In genomic region chr1:155844235-155844634, GRCm38 (mm10) we compare ENCODE assay signal across 21 mouse cellular contexts. TPM values are rescaled to one million over a fixed set of nuclear protein-coding genes. Genes with fewer than 3 reads are reported as not detected.
A peak's percentile ranks its signal among the peaks of the same experiment; 100 is the strongest.
DNase-seq lines count a peak whose midpoint lies in the region; ATAC-seq and TF ChIP-seq lines count a peak whose summit lies in the region.
"Had no signal": no experiment of that assay in that cellular context is flagged by ENCODE, and none has a peak within 500 bp of the region (broad histone marks: within the 10 kb centered on the region; RNA-seq: fewer than 3 reads in every experiment).

No protein-coding gene starts in this region.

- no peak for TF ChIP-seq POLR2A in myocyte (IDR thresholded peaks at IDR 0.05; ENCODE audit: insufficient read length, low read depth)

- no peaks in the 10 kb centered on the region for H3K79me2 ChIP-seq in C2C12 (ENCODE audit: control insufficient read depth, insufficient read depth)
- no peaks in the 10 kb centered on the region for H3K79me2 ChIP-seq in myocyte (ENCODE audit: control insufficient read depth, insufficient read depth)

- H3K36me3 ChIP-seq in heart, postnatal 0 days (replicated peaks; ENCODE audit: control insufficient read depth, insufficient read depth, low read length) = peaks cover 30% of the 10 kb centered on the region
- H3K36me3 ChIP-seq in C2C12 (ENCODE audit: control insufficient read depth, insufficient read depth) = peaks cover 5% of the 10 kb centered on the region
- peaks cover 10% of the 10 kb centered on the region for H3K36me3 ChIP-seq in myocyte (ENCODE audit: control insufficient read depth, insufficient read depth)

- H3K4me2 ChIP-seq in heart, postnatal 0 days (ENCODE audit: low read depth, low read length) = no peak overlapping the region
- peak overlapping the region; percentile 43 for H3K4me2 ChIP-seq in myocyte (ENCODE audit: low read depth)
- H3K4me2 ChIP-seq: embryonic facial prominence, embryonic 15.5 days; forebrain, embryonic 12.5 days; heart, embryonic 11.5 days; hindbrain, embryonic 12.5 days; liver, embryonic 12.5 days; lung, embryonic 14.5 days; midbrain, embryonic 11.5 days had no signal

- no peak for TF ChIP-seq EP300 in heart, postnatal 0 days (IDR thresholded peaks at IDR 0.05; ENCODE audit: low read depth)

- TF ChIP-seq CTCF in heart, postnatal 0 days (IDR thresholded peaks at IDR 0.05; ENCODE audit: low read depth) = no peak
- TF ChIP-seq CTCF in C2C12 (IDR thresholded peaks at IDR 0.05; ENCODE audit: control insufficient read depth, insufficient read depth, insufficient read length) = no peak

- H3ac ChIP-seq in C2C12 (ENCODE audit: control insufficient read depth, insufficient read length, low read depth) (no peak overlapping the region), myocyte (ENCODE audit: control insufficient read depth, insufficient read length) (no peak overlapping the region)

- intact Hi-C loops in heart, postnatal 36 days (cut with DNase I) = no loop called here

- no peaks in the 10 kb centered on the region; the same call in 1 of the 2 replicates for H3K4me1 ChIP-seq in heart, postnatal 0 days (ENCODE audit: control insufficient read depth, insufficient read depth)
- H3K4me1 ChIP-seq: embryonic facial prominence, embryonic 15.5 days; forebrain, embryonic 12.5 days; hindbrain, embryonic 12.5 days had no signal

- no peak overlapping the region for H3K27ac ChIP-seq in heart, postnatal 0 days (ENCODE audit: low read depth)
- H3K27ac ChIP-seq: embryonic facial prominence, embryonic 15.5 days; forebrain, embryonic 12.5 days; hindbrain, embryonic 12.5 days; left cerebral cortex, adult 2 months; liver, embryonic 12.5 days; macrophage had no signal

- H3K4me3 ChIP-seq in heart, postnatal 0 days (ENCODE audit: low read depth, low read length) = no peak overlapping the region
- H3K4me3 ChIP-seq in C2C12 (ENCODE audit: insufficient read depth, poor library complexity, severe bottlenecking) (no peak overlapping the region), myocyte (no peak overlapping the region)
- H3K4me3 ChIP-seq: embryonic facial prominence, embryonic 15.5 days; forebrain, embryonic 12.5 days; hindbrain, embryonic 12.5 days; left cerebral cortex, adult 2 months; liver, embryonic 12.5 days had no signal

- WGBS in heart, postnatal 0 days = 63% methylated on average over 5 of the region's 5 CpGs

- no peaks in the 10 kb centered on the region for H3K79me3 ChIP-seq in C2C12 (ENCODE audit: low read depth)

- H3K9me3 ChIP-seq in heart, postnatal 0 days (replicated peaks; ENCODE audit: control insufficient read depth, low read length) = no peaks in the 10 kb centered on the region
- H3K9me3 ChIP-seq: embryonic facial prominence, embryonic 15.5 days; forebrain, embryonic 12.5 days; hindbrain, embryonic 12.5 days; liver, embryonic 12.5 days had no signal

- DNase-seq in heart, postnatal 0 days (ENCODE audit: low spot score) = peak; percentile 19
- no peak for DNase-seq in heart, postnatal 36 days
- no peak for DNase-seq in frontal cortex, postnatal 14 days (ENCODE audit: low spot score in 2 of 2)
- no peak for DNase-seq in urinary bladder, postnatal 10 days (ENCODE audit: low spot score)
- DNase-seq: cerebellum, adult 8-10 months; gastrocnemius, postnatal 25 days; lung, embryonic 14.5 days; retina, postnatal 1 day; right cerebral cortex, postnatal 4 days had no signal

- ATAC-seq in heart, postnatal 0 days (ENCODE audit: insufficient read depth, low read depth) = 0 out of 2 replicates have a peak, but pooled peaks have one; percentile 17
- ATAC-seq in common myeloid progenitor, adult 5-6 weeks (replicated peaks; ENCODE audit: low read depth, poor library complexity, severe bottlenecking) = peak; percentile 32; the same call in 1 of the 2 replicates
- ATAC-seq: inflammation-experienced regulatory T-cells, adult 6 months; liver, embryonic 12.5 days had no signal

- H3K27me3 ChIP-seq in heart, postnatal 0 days (ENCODE audit: control insufficient read depth, insufficient read depth, low read length) = no peaks in the 10 kb centered on the region
- no peaks in the 10 kb centered on the region for H3K27me3 ChIP-seq in C2C12 (ENCODE audit: control insufficient read depth, insufficient read depth, insufficient read length)
- no peaks in the 10 kb centered on the region for H3K27me3 ChIP-seq in myocyte (ENCODE audit: control insufficient read depth, insufficient read depth, insufficient read length)
- H3K27me3 ChIP-seq: embryonic facial prominence, embryonic 15.5 days; forebrain, embryonic 12.5 days; hindbrain, embryonic 12.5 days; liver, embryonic 12.5 days had no signal

- H3K9ac ChIP-seq in heart, postnatal 0 days (replicated peaks; ENCODE audit: low read depth, low read length) = no peak overlapping the region
- H3K9ac ChIP-seq: embryonic facial prominence, embryonic 15.5 days; forebrain, embryonic 12.5 days; hindbrain, embryonic 12.5 days; liver, embryonic 12.5 days; lung, embryonic 14.5 days had no signal

TF ChIP-seq in C2C12, 6 proteins besides CTCF, POLR2A, EP300 and RAD21:
- TF ChIP-seq FOSL1 (IDR thresholded peaks at IDR 0.05; ENCODE audit: insufficient read depth, low read length, poor library complexity, severe bottlenecking) (peak; percentile 11), USF1 (IDR thresholded peaks at IDR 0.05; ENCODE audit: low read depth) (peak; percentile 55), CEBPB (IDR thresholded peaks at IDR 0.05; ENCODE audit: low read depth) (peak; percentile 52), MYOG (IDR thresholded peaks at IDR 0.05; ENCODE audit: control insufficient read depth, extremely low read depth, insufficient read length) (no peak), MYOD1 (IDR thresholded peaks at IDR 0.05; ENCODE audit: control insufficient read depth, insufficient read length, low read depth) (no peak), MAX (IDR thresholded peaks at IDR 0.05) (no peak)

TF ChIP-seq in myocyte, 11 proteins besides CTCF, POLR2A, EP300 and RAD21:
- TF ChIP-seq TCF3 (IDR thresholded peaks at IDR 0.05; ENCODE audit: insufficient read length, low read depth) (no peak), POLR2AphosphoS2 (IDR thresholded peaks at IDR 0.05; ENCODE audit: insufficient read length, low read depth) (no peak), MYOD1 (IDR thresholded peaks at IDR 0.05; ENCODE audit: control insufficient read depth in 1 of 3, insufficient read length in 2 of 3, low read depth in 2 of 3) (no peak), E2F4 (IDR thresholded peaks at IDR 0.05; ENCODE audit: insufficient read depth) (no peak), REST (IDR thresholded peaks at IDR 0.05; ENCODE audit: insufficient read depth, insufficient read length) (no peak), CEBPB (IDR thresholded peaks at IDR 0.05; ENCODE audit: insufficient read depth, poor library complexity, severe bottlenecking) (no peak), TCF12 (IDR thresholded peaks at IDR 0.05; ENCODE audit: insufficient read depth, poor library complexity, severe bottlenecking) (no peak), SRF (IDR thresholded peaks at IDR 0.05; ENCODE audit: control insufficient read depth, insufficient read length, low read depth) (no peak), MAX (IDR thresholded peaks at IDR 0.05; ENCODE audit: low read depth) (no peak), MYOG (IDR thresholded peaks at IDR 0.05; ENCODE audit: control insufficient read depth in 1 of 3, insufficient read depth in 1 of 3, insufficient read length in 2 of 3, low read depth in 2 of 3) (no peak), USF1 (IDR thresholded peaks at IDR 0.05; ENCODE audit: low read depth) (no peak)

RNA-seq across cellular contexts. Expression of gene Qsox1, which starts 31.5 kb away (rescaled TPM):
- total RNA-seq in heart, postnatal 0 days (2014; rRNA removed; ENCODE audit: low replicate concordance) = 58.2 and 64.8 TPM in 2 replicates
- polyA plus RNA-seq in heart, postnatal 0 days (2015; fragmentation: Nextera tagmentation; extraction: Ambion mirVana) = 28.1 and 33.2 TPM in 2 replicates
- total RNA-seq in heart, postnatal 36 days (2021) = 10 to 100 TPM; 39.7 to 43.8 TPM
- polyA plus RNA-seq in C2C12 (2012; fragmentation: generic; extraction: Trizol) (70.3 TPM), myocyte (2012; fragmentation: generic; extraction: Trizol) (101 TPM)
- 21.5 and 23.8 TPM in 2 replicates for total RNA-seq in common myeloid progenitor, adult 5-6 weeks (2017)
